Mouse (Mus musculus) urinary bladder, postnatal 4 days (tissue): ENCODE data around the gene Sncg.
"Not testable (repeated sequence)": the region's sequence is repeated elsewhere in the genome, so short reads cannot be mapped to it uniquely, and the experiment has no call there.

Experiments
- DNase-seq, 2 experiments: peaks; one replicate each; pipeline ENCODE4 v3.0.0; 2021 to 2022; ENCODE audit warnings: low spot score in 2 of 2

Gene Sncg

DNA sequence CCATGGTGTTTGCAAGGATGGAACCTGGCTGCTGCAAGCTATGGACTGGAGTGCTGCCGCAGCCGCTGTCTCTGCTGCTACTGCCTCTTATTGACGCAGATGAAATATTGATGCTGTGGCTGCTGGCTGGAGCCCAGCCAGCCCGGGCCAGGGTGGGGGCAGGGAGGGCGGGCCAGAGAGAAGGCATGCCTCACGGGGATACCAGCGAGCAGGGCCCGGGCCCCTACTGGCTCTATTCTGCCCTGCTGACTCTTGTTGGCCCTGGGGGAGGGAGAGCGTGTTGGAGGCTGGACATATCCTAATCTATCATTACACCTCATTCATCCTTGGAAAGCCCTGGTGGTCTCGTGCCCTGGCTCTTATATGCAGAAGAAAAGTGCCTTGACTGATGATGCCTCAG is at the start of gene Sncg:
Sncg (minus strand) TSS at position 213 of the 400 bp plus-strand sequence.
- no peak for DNase-seq

DNA sequence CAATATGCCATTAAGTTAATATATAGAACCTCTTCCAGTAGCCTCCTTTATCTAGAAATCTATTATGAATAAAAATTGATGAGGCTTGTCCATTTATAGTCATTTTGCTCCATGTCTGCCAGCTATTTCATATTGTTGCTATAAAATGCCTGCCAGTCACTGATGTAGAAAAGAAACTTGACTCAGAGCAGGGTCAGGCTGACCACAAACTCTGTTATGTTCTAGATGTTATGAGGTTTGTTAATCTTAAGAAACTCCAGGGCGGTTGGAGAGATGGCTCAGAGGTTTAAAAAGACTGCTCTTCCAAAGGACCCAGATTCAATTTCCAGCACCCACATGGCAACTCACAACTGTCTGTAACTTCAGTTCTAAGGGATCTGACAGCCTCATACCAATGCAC is 46.5 kb upstream of the Sncg start:
- DNase-seq = no peak

DNA sequence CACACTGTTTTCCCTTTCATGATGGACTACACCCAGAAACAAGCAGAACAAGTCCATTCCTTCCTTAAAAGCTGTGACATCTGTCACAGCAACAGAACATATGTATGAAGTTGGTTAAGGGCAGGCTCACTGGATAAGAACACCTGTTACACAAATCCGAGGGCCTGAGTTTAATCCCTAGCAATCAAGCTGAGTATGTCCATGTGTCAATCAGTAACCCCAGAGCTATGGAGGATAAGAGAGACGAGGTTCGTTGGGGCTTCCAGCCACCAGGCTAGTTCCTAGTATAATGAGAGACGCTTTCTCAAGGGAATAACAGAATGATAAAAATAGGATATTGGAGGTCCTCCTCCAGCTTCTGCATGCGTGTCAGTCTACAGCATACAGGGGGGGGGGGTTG is 42.9 kb upstream of the Sncg start:
- DNase-seq = no peak

DNA sequence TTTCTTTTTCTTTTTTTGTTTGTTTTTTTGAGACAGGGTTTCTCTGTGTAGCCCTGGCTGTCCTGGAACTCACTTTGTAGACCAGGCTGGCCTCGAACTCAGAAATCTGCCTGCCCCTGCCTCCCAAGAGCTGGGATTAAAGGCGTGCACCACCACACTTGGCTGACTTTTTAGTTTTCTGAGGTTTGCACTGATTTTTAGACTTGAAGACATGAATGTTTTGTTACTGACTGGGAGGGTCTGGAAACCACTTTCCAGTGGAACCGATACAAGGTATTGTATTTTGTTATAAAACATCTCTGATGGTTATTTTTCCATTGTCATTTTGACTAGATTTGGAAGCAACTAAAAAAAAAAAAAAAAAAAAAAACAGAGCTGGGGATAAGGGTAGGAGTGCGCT is 42.4 kb upstream of the Sncg start:
- DNase-seq = not testable (repeated sequence)

DNA sequence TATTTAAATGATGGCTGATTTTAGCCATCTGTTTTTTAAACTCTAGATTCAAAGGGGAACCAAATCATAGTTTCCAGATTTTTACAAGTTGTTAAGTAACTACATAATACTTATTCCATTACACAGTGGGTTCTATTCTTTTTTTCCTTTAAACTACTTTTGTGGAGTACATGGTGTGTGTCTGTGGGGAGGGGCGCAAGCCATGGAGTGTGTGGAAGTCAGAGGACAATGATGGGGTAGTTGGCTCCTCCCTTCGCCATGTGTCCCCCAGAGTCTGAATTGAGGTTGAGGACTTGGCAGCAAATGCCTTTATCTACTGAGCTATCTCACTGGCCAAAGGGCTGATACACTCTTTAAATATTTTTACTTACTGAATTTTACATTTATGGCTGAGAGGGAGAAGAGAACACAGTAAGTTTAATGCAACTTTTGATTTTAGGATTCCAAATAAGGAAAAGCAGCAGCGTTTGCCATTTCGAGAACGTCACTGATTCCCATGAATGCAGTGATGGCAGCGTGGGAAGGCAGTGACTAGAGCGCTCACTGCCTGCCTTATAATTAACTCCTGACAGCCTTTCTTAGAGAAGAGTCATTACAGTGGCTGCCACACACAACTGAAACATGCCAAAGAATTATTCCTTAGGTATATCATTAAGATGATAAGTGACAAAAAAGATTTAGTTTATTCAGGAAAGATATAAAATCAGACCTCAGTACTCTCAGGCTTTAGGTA is 37.7 kb upstream of the Sncg start:
- no peak for DNase-seq

DNA sequence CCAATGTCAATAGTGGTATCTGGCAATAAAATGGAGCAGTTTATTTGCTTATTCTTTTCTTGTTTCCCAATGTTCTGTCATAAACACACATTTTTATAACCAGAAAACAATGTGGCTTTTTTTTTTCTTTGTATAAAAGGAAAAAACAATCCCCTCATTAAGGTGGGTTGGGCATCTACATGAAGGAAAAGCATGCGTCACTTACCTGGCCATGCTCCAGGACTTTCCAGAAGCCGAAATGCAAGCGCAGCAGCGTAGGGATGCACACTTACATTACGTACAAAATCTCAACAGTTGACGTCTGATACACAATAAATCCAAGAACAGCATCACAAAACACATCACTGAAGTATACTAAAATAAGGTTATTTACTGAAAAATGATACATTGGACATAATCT is 36.1 kb upstream of the Sncg start:
- no peak for DNase-seq

DNA sequence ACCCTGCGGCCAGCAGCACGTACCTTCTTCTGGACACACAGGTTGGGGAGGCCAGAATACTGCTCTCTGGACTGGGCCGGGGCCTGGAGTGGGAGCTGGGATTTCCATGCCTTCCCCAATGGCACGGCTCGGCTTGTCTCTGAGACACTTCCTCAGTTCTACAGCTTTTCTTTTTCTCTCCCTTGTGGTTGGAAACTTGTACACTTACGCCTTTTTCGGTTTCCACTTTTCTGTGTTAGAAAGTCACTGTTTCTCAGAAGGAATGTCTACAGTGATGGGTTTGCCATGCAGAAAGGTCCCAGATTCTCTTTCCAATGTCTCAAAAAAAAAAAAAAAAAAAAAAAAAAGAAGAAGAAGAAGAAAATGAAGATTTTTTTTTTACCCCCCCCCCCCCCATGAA is 28.8 kb upstream of the Sncg start:
- no peak for DNase-seq

DNA sequence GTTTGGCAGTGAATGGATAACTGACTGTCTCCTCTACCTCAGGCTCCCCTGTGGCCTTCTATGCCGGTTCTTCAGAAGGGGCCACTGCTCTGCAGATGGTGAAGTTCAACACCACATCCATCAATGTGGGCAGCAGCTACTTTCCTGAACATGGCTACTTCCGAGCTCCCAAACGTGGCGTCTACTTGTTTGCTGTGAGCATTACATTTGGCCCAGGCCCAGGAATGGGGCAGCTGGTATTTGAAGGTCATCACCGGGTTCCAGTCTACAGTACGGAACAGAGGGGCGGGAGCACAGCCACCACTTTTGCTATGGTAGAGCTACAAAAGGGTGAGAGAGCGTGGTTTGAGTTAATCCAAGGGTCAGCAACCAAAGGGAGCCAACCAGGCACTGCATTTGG is 28.3 kb upstream of the Sncg start:
- no peak for DNase-seq

DNA sequence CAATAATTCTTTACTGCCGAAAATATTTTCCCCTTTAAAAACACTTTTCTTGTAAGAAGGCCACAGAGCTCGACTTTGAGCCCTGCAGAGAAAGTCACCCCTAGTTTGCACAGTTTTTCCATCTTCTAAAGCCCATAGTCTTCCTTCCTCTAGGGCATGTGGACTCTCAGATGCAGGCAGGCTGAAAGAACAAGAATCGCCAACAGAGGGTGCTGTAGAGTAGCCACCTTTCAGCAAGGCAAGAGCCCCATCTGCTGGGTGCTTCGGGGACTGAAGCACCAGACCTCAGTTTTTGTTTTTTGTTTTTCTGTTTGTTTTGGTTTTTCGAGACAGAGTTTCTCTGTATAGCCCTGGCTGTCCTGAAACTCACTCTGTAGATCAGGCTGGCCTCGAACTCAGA is 26.5 kb upstream of the Sncg start:
- peak; percentile 52 to 76 for DNase-seq

DNA sequence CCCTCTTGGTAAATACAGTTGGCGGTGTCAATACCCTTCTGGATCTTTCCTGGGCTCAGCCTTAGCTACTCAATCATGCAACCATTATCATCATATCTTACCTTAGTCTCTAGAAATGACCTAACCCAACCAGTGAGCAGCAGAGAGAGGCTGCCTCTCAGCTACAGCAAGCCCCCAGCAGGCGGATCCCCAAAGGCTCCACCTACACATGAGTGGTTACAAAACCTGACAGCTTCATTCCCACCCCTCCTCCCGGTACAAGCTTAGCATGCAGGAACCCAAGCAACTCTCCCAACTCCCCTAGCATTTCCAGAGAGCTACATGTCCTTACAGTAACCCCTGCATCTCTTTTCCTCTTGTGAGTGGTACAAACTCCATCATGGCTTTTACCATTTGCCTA is 25.4 kb upstream of the Sncg start:
- no peak for DNase-seq

DNA sequence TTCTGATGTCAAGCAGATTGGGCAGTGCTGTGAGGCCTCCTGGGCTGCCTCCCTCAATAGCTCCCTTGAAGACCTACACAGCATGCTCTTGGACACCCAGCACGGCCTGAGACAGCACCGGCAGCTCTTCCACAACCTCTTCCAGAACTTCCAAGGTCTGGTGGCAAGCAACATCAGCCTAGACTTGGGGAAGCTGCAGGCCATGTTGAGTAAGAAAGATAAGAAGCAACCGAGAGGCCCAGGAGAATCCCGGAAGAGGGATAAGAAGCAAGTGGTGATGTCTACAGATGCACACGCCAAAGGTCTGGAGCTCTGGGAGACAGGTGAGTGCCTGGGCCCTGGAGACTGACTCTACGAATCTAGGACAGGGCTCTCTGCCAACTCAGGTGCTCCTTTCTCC is 24.7 kb upstream of the Sncg start:
- DNase-seq = no peak

DNA sequence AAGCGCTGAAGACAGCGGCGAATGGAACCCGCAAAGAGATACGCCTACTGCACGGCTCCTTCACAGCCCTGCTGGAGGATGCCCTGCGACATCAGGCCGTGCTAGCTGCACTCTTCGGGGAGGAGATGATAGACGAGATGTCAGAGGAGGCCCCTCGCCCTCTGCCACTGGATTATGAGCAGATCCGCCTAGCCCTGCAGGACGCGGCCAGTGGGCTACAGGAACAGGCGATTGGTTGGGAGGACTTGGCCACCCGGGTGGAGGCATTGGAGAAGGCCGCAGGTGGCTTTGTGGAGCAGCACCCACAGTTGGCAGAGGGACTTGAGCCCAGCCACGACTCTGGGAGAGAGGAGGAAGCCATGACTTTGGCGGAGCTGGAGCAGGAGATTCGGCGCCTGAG is 24.3 kb upstream of the Sncg start:
- no peak for DNase-seq

DNA sequence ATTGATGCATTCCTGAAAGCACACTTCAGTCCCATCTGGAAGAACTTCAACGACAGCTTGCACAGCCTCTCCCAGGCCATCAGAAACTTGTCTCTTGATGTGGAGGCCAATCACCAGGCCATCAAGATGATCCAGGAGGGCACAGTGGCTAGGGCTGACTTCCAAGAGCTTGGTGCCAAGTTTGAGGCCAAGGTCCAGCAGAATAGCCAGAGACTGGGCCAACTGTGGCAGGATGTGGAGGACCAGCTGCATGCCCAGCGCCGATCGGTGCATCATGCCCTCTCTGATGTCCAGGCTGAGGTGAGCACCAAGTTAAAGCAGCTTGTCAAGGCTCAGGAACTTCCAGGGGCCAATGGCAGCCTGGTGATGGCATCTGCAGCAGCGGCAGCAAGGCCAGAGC is 23.3 kb upstream of the Sncg start:
- no peak for DNase-seq

DNA sequence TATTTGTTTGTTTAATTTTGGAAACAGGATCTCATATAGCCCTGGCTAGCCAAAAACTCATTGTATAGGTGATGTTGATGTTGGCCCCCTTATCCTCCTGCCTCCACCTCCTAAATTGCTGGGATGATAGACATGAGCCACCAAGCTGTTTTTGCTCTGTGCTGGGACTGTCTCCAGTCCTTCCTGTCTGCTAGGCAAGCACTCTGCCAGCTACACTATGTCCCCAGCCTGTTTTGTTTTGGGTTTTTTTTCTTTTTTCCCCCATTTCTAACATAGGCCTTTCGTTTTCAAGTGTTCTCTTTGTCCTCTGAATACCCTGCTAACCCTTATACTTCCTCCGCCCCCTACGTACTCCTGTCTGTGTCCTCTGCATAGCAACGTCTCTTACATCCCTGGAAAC is 18.7 kb upstream of the Sncg start:
- DNase-seq = no peak

DNA sequence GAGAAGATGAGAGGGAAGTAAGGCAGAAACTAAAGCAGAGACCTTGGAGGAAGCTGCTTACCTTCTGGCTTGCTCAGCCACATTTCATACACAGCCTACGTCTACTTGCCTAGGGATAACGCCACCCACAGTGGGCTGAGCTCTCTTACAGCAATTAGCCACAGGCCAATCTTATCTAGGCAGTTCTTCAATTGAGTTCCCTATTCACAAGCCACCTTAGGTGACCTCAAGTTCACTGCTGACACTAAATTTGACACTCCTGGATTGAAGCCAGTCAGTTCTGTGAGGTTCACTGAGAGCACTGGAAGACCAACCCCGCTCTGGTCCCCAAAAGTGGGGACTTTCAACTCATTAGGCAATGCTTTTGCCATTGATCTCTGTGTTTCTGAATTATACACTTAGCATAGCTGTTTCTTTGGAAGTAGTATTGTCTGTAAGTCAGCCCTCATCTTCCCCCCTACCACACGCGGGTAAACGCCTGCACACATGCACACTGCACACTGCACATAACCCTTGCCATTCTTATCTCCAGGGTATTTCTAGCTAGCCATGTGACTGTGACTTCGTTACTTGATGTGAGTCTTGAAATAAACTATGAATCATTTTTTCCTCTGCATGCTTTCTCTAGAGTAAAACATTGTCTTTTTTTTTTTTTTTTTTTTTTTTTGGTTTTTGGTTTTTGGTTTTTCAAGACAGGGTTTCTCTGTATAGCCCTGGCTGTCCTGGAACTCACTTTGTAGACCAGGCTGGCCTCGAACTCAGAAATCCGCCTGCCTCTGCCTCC is 8.5 kb upstream of the Sncg start:
- DNase-seq = no peak

DNA sequence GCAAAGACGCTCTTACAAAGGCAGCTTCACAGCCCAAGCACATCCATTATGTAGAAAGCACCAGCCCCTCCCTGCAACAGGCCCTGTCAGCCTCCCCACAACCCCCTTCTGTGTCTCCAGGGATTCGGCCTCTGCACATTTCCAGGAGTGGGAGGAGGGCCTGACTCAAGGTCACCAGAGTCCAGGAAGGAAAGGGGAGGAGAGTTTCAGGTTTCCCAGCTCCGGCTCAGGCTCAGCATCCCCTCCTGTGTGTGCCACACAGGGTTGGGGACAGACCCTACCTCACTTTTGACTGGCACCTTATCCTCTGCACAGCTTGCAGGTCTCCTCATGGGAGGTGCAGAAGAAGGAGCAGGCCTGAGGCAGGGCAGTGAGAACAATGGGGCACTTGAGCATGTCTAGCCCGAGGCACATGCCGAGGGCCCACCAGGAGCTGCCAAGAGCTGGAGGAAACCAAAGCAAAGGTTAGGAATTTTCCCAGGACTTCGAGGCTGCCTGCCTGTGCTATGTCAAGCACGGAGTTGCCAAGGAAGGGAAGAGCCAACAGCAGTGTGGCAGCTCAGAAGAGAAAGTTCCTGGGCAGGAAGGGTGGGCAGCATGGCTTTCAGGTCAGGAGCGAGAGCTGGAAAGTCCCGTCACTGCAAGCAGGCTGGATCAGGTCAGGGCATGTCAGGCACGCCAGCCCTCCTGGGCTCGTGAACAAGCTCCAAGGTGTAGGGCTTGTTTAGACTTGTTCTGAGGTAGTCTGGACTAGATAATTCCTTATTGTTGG is 4.2 kb upstream of the Sncg start:
- DNase-seq = peak in 1 of 2 experiments; percentile 41

DNA sequence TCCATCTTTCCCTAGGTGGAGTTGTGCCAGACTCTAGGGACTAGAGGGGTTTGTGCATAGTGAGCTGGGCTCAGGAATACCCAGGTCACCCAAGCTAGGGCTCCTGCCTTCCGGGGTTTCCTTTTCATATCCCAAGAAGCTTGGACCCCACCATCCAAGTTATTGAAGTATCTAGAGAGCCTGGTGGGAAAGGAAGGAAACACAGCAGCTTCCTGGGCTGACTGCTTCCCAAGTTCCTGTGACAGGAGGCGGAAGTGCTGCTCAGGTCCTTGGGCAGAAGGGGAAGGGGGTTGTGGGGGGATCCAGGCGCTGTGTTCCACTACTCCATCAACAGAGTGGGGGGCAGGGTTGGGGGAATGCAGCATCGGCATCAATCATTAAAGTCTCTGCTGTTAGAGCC is 2.5 kb upstream of the Sncg start:
- DNase-seq = no peak

DNA sequence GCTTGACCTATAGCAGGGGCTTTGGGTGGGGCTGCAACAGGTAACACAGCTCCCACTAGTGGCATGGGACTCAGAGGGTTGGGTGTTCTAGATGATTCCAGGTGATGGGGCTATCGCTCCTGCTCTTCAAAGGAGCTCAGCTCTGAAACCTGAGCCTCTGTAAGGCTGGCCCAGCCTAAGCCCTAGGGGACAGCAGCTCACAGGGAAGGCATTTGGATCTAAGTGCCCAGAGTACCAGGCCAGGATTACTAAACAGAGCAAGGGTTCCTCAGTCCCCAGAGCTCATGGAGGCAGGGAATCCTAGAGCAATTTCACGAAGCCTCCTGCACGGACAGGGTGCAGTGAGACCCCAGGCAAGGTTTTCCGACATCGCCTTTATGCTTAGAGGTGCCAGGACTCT is 1.4 kb upstream of the Sncg start:
- DNase-seq = no peak

DNA sequence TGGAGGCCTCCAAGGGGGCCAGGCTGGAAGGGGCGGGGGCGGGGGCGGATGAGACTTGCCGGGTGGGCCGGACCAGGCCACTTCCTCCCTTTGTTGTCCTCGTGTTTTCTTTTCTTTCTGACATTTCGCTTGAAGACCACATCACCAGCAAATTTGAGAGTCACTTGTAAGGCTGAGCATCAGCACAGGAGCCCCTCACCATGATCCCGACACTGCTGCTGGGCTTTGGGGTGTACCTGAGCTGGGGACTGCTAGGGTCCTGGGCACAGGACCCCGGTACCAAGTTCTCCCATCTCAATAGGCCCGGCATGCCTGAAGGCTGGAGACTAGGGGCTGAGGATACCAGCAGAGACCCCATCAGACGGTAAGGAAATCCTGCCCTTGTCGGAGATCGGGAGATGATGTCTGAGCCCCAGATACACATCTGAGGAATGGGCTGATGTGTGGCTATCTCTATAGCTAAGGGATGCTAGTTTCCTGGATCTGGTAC is 871 bp upstream of the Sncg start, which contains the start of gene Mmrn2:
Mmrn2 (plus strand) TSS at position 51 of the 490 bp plus-strand sequence.
- DNase-seq = no peak

DNA sequence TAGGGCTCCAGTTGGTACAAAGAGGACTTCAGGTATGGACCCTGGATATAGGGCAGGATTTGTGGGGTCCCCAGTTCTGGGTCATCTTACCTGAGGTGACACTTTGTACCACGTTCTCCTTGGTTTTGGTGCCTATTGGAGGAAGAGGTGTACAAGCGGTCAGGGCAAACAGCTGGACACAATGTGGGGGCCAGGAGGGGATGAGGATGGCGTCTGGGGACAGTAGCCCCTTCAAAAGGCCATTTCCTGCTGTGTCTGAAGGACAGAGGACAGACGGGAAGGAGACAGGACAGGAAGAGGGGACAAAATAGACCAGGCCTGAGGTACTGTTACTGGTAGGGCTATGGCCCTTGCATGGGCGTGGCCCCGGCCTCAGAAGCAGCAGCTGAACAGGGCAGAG is 1.0 kb downstream of the Sncg start:
- no peak for DNase-seq

DNA sequence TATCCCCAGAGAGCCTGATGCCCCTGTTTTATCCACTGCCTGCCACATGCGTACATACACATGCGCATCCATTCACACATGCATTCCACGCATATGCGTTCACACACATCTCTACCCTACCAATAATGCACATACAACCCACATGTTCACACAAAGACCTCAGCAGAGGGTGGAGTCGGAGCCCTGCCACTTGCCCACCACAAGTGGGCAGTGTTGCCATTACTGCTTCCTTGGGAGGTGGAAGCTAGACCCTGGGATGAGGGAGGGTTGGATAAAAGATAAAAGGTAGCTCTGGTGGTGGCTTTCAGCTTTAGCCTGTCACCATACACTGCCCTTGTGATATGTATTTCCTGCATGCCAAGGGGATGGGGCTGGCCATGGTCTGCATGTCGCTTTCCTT is 1.9 kb downstream of the Sncg start:
- DNase-seq = peak; percentile 43 to 71

DNA sequence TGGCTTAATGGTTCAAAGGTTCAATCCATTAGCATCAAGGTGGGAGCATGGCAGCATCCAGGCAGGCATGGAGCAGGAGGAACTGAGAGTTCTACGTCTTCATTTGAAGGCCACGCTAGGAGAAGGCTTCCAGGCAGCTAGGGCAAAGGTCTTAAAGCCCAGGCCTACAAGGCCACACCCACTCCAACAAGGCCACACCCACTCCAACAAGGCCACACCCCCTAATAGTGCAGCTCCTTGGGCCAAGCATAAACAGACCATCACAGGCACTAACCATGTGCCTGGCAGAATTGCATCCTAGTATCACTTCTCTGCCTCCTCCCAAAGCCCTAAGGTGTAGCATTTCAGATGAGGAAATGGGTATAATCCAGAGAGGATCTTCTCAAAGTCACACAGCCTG is 2.8 kb downstream of the Sncg start:
- no peak for DNase-seq
